Mouse (Mus musculus): ENCODE measurements at regions not wholly inside any gene's neighbourhood (a gene's known extent, or its start where the extent isn't known, plus 50 kb on each side); places are given as distances from the start of the nearest gene placed in this dataset.

GRCm38 (mm10) chr3:52680824-52681388 is 336.1 kb downstream of the Cog6 start:
- no peaks in the 10 kb centered on the region for H3K9me3 ChIP-seq (replicated peaks; ENCODE audit: control insufficient read depth, low read length)
- no peaks in the 10 kb centered on the region for H3K27me3 ChIP-seq (ENCODE audit: control insufficient read depth, insufficient read depth, low read length)
- H3K4me3 ChIP-seq (ENCODE audit: low read depth, low read length), result no peak overlapping the region
- no peaks in the 10 kb centered on the region for H3K4me1 ChIP-seq (ENCODE audit: control insufficient read depth, insufficient read depth)
- 73% methylated on average over 3 of the region's 3 CpGs for WGBS
- no peak overlapping the region for H3K9ac ChIP-seq (replicated peaks; ENCODE audit: low read depth, low read length)
- H3K27ac ChIP-seq (ENCODE audit: low read depth), result no peak overlapping the region
- TF ChIP-seq CTCF (IDR thresholded peaks at IDR 0.05; ENCODE audit: low read depth), result no peak
- ATAC-seq (ENCODE audit: insufficient read depth, low read depth) (no peak), DNase-seq (ENCODE audit: low spot score) (no peak)
- H3K36me3 ChIP-seq (replicated peaks; ENCODE audit: control insufficient read depth, insufficient read depth, low read length), result no peaks in the 10 kb centered on the region
- H3K4me2 ChIP-seq (ENCODE audit: low read depth, low read length), result no peak overlapping the region

- H3K4me2 ChIP-seq (ENCODE audit: low read depth, low read length), result no peak overlapping the region
- no peaks in the 10 kb centered on the region for H3K27me3 ChIP-seq (ENCODE audit: control insufficient read depth, insufficient read depth, low read length)
- ATAC-seq (ENCODE audit: insufficient read depth, low read depth) (no peak), DNase-seq (ENCODE audit: low spot score) (no peak)
- H3K4me1 ChIP-seq (ENCODE audit: control insufficient read depth, insufficient read depth), result no peaks in the 10 kb centered on the region
- H3K4me3 ChIP-seq (ENCODE audit: low read depth, low read length), result no peak overlapping the region
- 85% methylated on average over 14 of the region's 14 CpGs for WGBS
- H3K9me3 ChIP-seq (replicated peaks; ENCODE audit: control insufficient read depth, low read length), result no peaks in the 10 kb centered on the region
- H3K27ac ChIP-seq (ENCODE audit: low read depth), result no peak overlapping the region
- no peak for TF ChIP-seq CTCF (IDR thresholded peaks at IDR 0.05; ENCODE audit: low read depth)
- no peaks in the 10 kb centered on the region for H3K36me3 ChIP-seq (replicated peaks; ENCODE audit: control insufficient read depth, insufficient read depth, low read length)
- no peak overlapping the region for H3K9ac ChIP-seq (replicated peaks; ENCODE audit: low read depth, low read length)
Measured at GRCm38 (mm10) chr3:52676886-52677670, 340.0 kb downstream of the Cog6 start.

- DNase-seq (ENCODE audit: low spot score), result no peak
- Histone ChIP-seq H3K4me1 (ENCODE audit: control insufficient read depth, insufficient read depth) (no peaks in the 10 kb centered on the region), H3K4me3 (ENCODE audit: low read depth, low read length) (no peak overlapping the region), H3K27me3 (ENCODE audit: control insufficient read depth, insufficient read depth, low read length) (0 out of 2 replicates have a peak, but pooled peaks cover 4% of the 10 kb centered on the region), H3K27ac (ENCODE audit: low read depth) (no peak overlapping the region), H3K36me3 (replicated peaks; ENCODE audit: control insufficient read depth, insufficient read depth, low read length) (no peaks in the 10 kb centered on the region), H3K9me3 (replicated peaks; ENCODE audit: control insufficient read depth, low read length) (no peaks in the 10 kb centered on the region), H3K4me2 (ENCODE audit: low read depth, low read length) (no peak overlapping the region), H3K9ac (replicated peaks; ENCODE audit: low read depth, low read length) (no peak overlapping the region)
- 87% methylated on average over 8 of the region's 8 CpGs for WGBS
- no peak for ATAC-seq (ENCODE audit: insufficient read depth, low read depth)
- no peak for TF ChIP-seq EP300 (IDR thresholded peaks at IDR 0.05; ENCODE audit: low read depth)
- TF ChIP-seq CTCF (IDR thresholded peaks at IDR 0.05; ENCODE audit: low read depth), result no peak
Measured at GRCm38 (mm10) chr3:52670628-52671028, 346.4 kb downstream of the Cog6 start.

GRCm38 (mm10) chr3:52663161-52663602 is 353.9 kb downstream of the Cog6 start:
- no peaks in the 10 kb centered on the region for H3K36me3 ChIP-seq (replicated peaks; ENCODE audit: control insufficient read depth, insufficient read depth, low read length)
- no peaks in the 10 kb centered on the region for H3K4me1 ChIP-seq (ENCODE audit: control insufficient read depth, insufficient read depth)
- no peaks in the 10 kb centered on the region for H3K27me3 ChIP-seq (ENCODE audit: control insufficient read depth, insufficient read depth, low read length)
- H3K4me2 ChIP-seq (ENCODE audit: low read depth, low read length), result no peak overlapping the region
- no peak overlapping the region for H3K27ac ChIP-seq (ENCODE audit: low read depth)
- H3K4me3 ChIP-seq (ENCODE audit: low read depth, low read length), result no peak overlapping the region
- no peak for ATAC-seq (ENCODE audit: insufficient read depth, low read depth)
- no peaks in the 10 kb centered on the region for H3K9me3 ChIP-seq (replicated peaks; ENCODE audit: control insufficient read depth, low read length)
- no peak overlapping the region for H3K9ac ChIP-seq (replicated peaks; ENCODE audit: low read depth, low read length)
- TF ChIP-seq CTCF (IDR thresholded peaks at IDR 0.05; ENCODE audit: low read depth), result no peak
- TF ChIP-seq EP300 (IDR thresholded peaks at IDR 0.05; ENCODE audit: low read depth), result no peak
- 57% methylated on average over 5 of the region's 5 CpGs for WGBS
- DNase-seq (ENCODE audit: low spot score), result no peak

- 80% methylated on average over 15 of the region's 15 CpGs for WGBS
- ATAC-seq (ENCODE audit: insufficient read depth, low read depth), result no peak
Measured at GRCm38 (mm10) chr3:52662164-52662908, 354.7 kb downstream of the Cog6 start.

More at GRCm38 (mm10) chr3:52662164-52662908, 354.7 kb downstream of the Cog6 start:
- no peak overlapping the region for H3K4me2 ChIP-seq (ENCODE audit: low read depth, low read length)
- H3K27ac ChIP-seq (ENCODE audit: low read depth), result no peak overlapping the region
- H3K27me3 ChIP-seq (ENCODE audit: control insufficient read depth, insufficient read depth, low read length), result no peaks in the 10 kb centered on the region
- H3K9ac ChIP-seq (replicated peaks; ENCODE audit: low read depth, low read length), result no peak overlapping the region
- H3K4me3 ChIP-seq (ENCODE audit: low read depth, low read length), result no peak overlapping the region
- no peaks in the 10 kb centered on the region for H3K36me3 ChIP-seq (replicated peaks; ENCODE audit: control insufficient read depth, insufficient read depth, low read length)
- DNase-seq (ENCODE audit: low spot score), result no peak
- H3K4me1 ChIP-seq (ENCODE audit: control insufficient read depth, insufficient read depth), result no peaks in the 10 kb centered on the region
- TF ChIP-seq CTCF (IDR thresholded peaks at IDR 0.05; ENCODE audit: low read depth) (no peak), EP300 (IDR thresholded peaks at IDR 0.05; ENCODE audit: low read depth) (no peak)
- no peaks in the 10 kb centered on the region for H3K9me3 ChIP-seq (replicated peaks; ENCODE audit: control insufficient read depth, low read length)
